Mouse (Mus musculus) ES-E14 (cell line): ENCODE measurements at regions not wholly inside any gene's neighbourhood (a gene's known extent, or its start where the extent isn't known, plus 50 kb on each side); places are given as distances from the start of the nearest gene placed in this dataset.

ENCODE experiments used
- MAFK ChIP-seq: IDR thresholded peaks from 2 replicates; pipeline ENCODE4 v1.6.1; 2014; ENCODE audit warnings: mild to moderate bottlenecking, low read depth, low read length, inconsistent platforms; ENCODE audit not compliant: insufficient read depth
- ZNF384 ChIP-seq: IDR thresholded peaks from 2 replicates; pipeline ENCODE4 v1.6.1; 2012; ENCODE audit warnings: low read depth, low read length, inconsistent platforms

- no peak for TF ChIP-seq MAFK
- TF ChIP-seq ZNF384 = no peak
These were observed 147.4 kb downstream of the Pxdc1 start for GRCm38 (mm10) chr13:34505861-34506260.
